Mouse (Mus musculus): Measurements from ENCODE around the gene Tnip1.
A peak's percentile ranks its signal among the peaks of the same experiment; 100 is the strongest.
"Not testable (repeated sequence)": the region's sequence is repeated elsewhere in the genome, so short reads cannot be mapped to it uniquely, and the experiment has no call there.

The Tnip1 gene

GRCm38 (mm10) chr11:54972789-54973188 is 10.1 kb upstream of the Tnip1 start:
- no peak for DNase-seq (ENCODE audit: extremely low read depth, insufficient read length, low spot score)

DNA sequence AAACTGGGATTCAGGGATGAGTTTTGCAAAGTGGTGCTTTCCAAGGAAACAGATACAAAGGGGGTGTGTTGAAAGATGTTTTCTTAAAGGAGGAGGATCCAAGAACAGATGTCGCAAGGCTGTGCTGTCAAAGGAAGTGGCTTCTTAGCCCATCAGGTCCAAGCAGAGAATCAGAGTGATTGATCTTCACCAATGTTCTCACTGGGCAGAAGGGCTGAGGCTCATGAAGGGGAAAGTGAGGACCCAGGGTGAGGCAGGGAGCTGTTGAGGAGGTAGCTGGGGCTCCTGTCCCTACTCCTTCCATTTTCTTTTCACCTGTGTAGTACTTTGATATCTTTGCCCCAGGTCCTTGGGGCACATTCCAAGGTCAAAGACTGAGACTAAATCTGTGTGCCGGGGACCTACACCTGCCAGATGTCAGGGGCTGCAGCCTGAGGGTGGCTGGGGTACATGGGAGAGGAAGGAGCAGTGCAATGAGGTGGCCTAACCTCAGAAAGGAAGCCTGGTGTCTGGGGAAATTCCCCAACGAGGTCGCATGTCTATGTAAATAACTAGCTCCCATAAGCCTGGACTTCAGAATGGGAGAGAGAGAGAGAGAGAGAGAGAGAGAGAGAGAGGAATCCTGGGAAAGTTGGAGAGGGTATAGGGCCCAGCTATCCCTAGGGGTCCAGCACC is 9.5 kb upstream of the Tnip1 start:
- no peak for DNase-seq (ENCODE audit: extremely low read depth, insufficient read length, low spot score)

DNA sequence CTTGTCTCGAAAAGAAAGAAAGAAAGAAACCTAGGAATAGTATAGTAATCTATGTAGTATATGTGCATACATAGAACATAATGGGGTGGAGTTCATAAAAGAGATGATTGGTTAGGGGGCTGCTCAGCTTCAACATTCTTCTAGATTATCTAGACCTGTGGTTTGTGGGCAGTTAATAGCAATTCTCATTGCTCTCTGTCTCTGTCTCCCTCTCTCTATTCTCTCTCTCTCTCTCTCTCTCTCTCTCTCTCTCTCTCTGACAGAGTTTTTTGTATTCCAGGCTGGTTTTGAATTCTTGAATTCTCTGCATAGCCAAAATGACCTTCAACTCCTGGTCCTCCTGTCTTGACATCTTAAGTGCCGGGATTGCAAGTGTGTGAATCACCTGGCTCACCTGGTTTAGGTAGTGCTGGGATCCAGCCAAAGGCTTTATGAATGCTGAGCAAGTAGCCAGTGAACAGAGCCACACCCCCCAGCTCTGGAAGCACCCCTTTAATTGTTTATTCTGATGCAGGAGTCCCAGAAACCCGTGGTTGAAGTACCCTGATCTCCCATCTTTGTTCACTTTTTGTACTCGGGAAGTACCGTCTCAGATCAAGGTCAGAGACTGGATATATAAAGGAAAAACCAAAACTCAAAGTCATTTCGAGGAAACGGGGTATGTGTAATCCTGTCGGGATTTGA is 8.8 kb upstream of the Tnip1 start:
- DNase-seq (ENCODE audit: extremely low read depth, insufficient read length, low spot score), result no peak

DNA sequence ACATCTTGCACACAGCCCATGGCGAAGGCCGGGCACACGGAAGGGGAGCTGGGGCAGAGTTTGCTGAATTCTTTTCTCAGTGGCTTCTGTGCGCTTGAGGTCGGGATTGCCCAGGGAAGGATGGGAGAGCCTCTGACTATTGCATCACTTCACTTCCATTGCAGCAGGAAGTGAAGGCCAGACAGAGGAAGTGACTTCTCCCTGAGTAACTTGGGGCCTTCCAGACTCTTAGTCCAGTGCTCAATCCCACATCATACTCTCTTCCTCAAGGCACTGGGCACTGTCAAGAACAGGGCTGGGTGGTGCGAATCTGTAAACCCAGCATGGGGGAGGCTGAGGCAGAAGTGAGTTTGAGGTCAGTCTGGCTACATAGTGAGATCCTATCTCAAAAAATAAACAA is 2.5 kb upstream of the Tnip1 start:
- no peak for DNase-seq (ENCODE audit: extremely low read depth, insufficient read length, low spot score)

- DNase-seq (ENCODE audit: extremely low read depth, insufficient read length, low spot score), result peak; percentile 42
Observed at GRCm38 (mm10) chr11:54961921-54962320, 796 bp downstream of the Tnip1 start.

GRCm38 (mm10) chr11:54961164-54961850 is 1.4 kb downstream of the Tnip1 start:
- DNase-seq (ENCODE audit: extremely low read depth, insufficient read length, low spot score), result peak; percentile 50

DNA sequence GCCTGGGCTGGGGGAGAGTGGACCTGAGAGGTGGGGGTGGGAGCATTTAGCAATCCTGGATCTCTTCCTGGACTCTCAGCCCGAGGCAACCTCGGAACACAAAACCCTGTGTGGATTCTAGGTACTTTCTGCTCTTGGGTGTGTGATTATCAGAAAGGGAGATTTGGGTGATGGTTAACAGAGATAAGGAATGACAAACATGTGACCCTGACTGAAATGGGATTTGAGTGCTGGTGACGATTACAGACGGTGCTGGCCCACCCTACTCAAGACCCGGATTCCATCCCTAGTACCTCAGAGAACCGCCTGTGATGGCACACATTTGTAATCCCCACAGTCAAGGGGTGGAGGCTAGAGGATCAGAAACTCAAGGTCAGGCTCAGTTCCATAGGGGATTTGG is 2.5 kb downstream of the Tnip1 start:
- no peak for DNase-seq (ENCODE audit: extremely low read depth, insufficient read length, low spot score)

DNA sequence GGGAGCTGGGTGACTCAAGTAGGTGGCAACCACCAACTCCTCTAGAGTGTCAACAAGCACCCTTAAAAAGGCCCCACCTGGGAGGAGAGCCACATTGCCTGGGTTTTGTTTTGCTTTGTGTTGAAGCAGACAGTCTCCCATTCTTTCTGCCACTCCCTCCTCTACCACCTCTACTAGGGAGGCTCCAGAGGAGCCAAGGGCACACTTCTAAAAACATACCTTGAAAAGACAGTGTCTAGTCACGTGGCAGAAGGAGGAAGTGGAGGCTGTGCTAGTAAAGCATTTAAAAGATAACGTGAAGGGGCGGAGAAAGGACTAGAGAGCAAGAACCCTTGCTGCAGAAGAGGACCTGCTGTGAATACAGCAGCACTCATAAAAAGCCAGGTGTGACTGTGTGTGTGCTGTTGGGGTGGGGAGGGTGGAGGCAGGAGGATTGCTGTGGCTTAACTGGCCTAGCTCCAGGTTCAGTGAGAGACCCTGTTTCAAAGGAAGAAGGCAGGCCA is 4.1 kb downstream of the Tnip1 start:
- no peak for DNase-seq (ENCODE audit: extremely low read depth, insufficient read length, low spot score)

GRCm38 (mm10) chr11:54957708-54958107 is 5.0 kb downstream of the Tnip1 start:
- not testable (repeated sequence) for DNase-seq (ENCODE audit: extremely low read depth, insufficient read length, low spot score)

- no peak for DNase-seq (ENCODE audit: extremely low read depth, insufficient read length, low spot score)
Observed at GRCm38 (mm10) chr11:54956912-54957311, 5.8 kb downstream of the Tnip1 start.

- DNase-seq (ENCODE audit: extremely low read depth, insufficient read length, low spot score), result peak; percentile 97
Observed at GRCm38 (mm10) chr11:54955735-54956480, 6.8 kb downstream of the Tnip1 start.

DNA sequence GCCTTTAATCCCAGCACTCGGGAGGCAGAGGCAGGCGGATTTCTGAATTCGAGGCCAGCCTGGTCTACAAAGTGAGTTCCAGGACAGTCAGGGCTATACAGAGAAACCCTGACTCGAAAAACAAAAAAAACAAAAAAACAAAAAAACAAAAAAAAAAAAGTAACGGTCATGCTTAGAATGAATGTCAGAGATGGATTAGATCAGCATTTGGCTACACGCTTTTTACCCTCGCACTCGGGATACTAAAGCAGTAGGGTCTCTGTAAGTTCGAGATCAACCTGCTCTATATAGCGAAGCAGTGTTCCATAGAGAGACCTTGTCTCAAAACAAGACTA is 7.3 kb downstream of the Tnip1 start:
- DNase-seq (ENCODE audit: extremely low read depth, insufficient read length, low spot score), result not testable (repeated sequence)

DNA sequence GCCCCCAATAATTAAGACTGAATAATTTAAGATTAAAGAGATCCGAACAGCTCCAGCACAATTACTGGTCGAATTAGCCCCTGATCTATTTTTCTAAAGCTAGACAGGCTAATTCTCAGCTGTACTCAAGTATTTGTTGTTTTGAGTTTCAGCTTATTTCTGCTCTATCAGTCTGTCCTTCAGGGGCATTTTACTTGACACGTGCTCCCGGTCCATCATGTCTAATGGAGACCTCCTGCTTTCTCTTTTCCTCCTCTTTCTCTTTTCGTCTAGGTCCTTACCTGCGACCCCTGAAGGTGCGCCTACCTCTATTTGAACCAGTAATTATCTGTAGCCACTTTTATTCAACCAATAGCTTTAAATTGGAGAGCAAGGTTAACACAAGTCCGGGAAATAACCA is 8.0 kb downstream of the Tnip1 start:
- no peak for DNase-seq (ENCODE audit: extremely low read depth, insufficient read length, low spot score)

GRCm38 (mm10) chr11:54953993-54954446 is 8.7 kb downstream of the Tnip1 start:
- no peak for DNase-seq (ENCODE audit: extremely low read depth, insufficient read length, low spot score)

GRCm38 (mm10) chr11:54952651-54953050 is 10.1 kb downstream of the Tnip1 start:
- DNase-seq (ENCODE audit: extremely low read depth, insufficient read length, low spot score), result peak; percentile 57

DNA sequence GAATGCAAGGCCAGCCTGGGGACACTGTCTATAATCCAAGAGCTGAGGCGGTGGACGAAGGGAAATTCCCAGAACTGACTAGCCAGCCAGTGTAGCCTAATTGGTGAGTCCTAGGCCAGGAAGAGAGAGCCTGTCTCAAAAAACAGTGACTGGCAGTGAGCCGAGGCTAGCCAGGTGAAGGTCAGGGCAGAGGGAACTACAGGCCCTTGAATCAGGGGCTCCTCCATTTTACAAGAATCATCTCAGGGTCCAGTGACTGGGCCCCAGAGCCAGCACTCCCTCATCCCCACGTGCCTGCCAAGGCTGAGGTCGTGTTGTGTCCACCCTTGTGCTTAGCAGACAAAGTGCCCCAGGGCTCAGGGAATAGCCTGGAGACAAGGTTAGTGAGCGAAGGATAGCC is 12.0 kb downstream of the Tnip1 start:
- DNase-seq (ENCODE audit: extremely low read depth, insufficient read length, low spot score), result no peak

GRCm38 (mm10) chr11:54949717-54950116 is 13.0 kb downstream of the Tnip1 start:
- DNase-seq (ENCODE audit: extremely low read depth, insufficient read length, low spot score), result no peak

- no peak for DNase-seq (ENCODE audit: extremely low read depth, insufficient read length, low spot score)
Observed at GRCm38 (mm10) chr11:54944702-54945101, 18.0 kb downstream of the Tnip1 start.

DNA sequence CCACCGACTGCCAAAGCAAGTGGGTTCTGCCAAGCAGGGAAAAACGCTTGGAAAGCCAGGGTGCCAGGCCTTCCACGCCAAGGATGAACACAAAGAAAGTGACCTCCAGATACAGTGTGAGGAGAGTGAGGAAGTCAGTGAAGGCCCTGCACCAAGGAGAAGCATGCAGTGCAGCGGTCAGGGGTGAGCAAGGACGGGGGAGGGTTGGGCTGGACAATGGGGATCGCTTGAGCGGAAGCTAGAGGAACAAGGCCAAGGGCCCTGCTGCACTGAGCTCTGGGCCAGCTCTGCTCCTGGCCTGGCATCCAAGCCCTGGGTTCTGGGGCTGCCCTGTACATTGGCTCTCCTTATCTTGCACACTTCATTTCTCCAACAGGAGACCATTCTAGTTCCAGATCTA is 22.7 kb downstream of the Tnip1 start:
- DNase-seq (ENCODE audit: extremely low read depth, insufficient read length, low spot score), result no peak

DNA sequence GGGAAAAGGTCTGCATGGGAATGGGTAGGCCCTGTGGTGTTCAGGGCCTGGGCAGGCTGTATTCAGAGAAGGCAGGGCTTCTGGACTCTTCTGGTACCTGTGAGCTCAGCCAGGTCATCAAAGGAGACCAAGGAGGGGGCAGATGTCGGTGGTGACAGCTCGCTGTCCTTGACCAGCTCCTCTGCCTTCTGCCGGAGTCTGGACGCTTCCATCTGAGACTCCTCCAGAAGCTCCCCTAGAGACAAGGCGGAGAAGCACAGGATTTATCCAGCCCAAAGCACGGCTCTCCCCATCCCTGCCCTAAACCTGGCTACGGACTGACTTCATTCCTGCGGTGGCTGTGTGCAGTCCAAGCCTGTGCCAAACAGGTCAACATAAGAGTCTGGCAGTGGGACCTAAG is 23.2 kb downstream of the Tnip1 start:
- DNase-seq (ENCODE audit: extremely low read depth, insufficient read length, low spot score), result no peak

DNA sequence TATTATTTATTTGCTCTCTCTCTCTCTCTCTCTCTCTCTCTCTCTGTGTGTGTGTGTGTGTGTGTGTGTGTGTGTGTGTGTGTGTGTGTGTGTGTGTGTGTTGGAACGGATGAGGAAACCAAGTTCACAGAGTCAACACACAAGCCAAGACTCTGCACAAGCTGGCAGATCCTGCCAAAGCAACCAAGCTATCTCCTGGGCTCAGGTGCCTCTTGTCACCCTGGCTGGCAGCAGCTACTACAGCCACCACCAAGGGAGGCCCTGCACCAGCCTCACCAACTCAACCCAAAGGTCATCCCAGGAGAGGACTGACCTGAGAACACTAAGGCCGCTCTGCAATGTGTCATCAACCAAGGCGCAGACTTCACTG is 26.0 kb downstream of the Tnip1 start:
- DNase-seq (ENCODE audit: extremely low read depth, insufficient read length, low spot score), result no peak

Measured in 3134 (cell line).